Mouse (Mus musculus) hindbrain, embryonic 13.5 days (tissue): ENCODE measurements around the gene Slc26a6. TPM values are rescaled to one million over a fixed set of nuclear protein-coding genes. Genes with fewer than 3 reads are reported as not detected.

ENCODE experiments used
- ATAC-seq: fragments of 200-750 bp; cut with Nextera tagmentation; 2 replicates; pipeline ENCODE4 v1.8.0; 2017; ENCODE audit warnings: moderate TSS enrichment; ENCODE audit not compliant: low FRiP score
- H3K27ac ChIP-seq: fragments of 300-500 bp; sonication (generic); 2 replicates; pipeline ENCODE4 v1.5.1; 2015; ENCODE audit warnings: inconsistent platforms, mild to moderate bottlenecking, moderate library complexity
- H3K27me3 ChIP-seq: fragments of 300-500 bp; sonication (generic); 2 replicates; pipeline ENCODE4 v1.6.1; 2015; ENCODE audit warnings: mild to moderate bottlenecking, inconsistent platforms
- H3K36me3 ChIP-seq: fragments of 300-500 bp; sonication (generic); 2 replicates; pipeline ENCODE4 v1.6.1; 2015; ENCODE audit warnings: mild to moderate bottlenecking, inconsistent platforms
- H3K4me1 ChIP-seq: fragments of 300-500 bp; sonication (generic); replicated peaks from 2 replicates; pipeline ENCODE4 v1.6.1; 2015; ENCODE audit warnings: inconsistent platforms
- H3K4me2 ChIP-seq: fragments of 300-500 bp; sonication (generic); 2 replicates; pipeline ENCODE4 v1.6.1; 2015; ENCODE audit warnings: inconsistent platforms, mild to moderate bottlenecking, moderate library complexity
- H3K4me3 ChIP-seq: fragments of 300-500 bp; sonication (generic); 2 replicates; pipeline ENCODE4 v1.5.1; 2015; ENCODE audit warnings: mild to moderate bottlenecking, inconsistent platforms
- H3K9ac ChIP-seq: fragments of 300-500 bp; sonication (generic); 2 replicates; pipeline ENCODE4 v1.6.1; 2015; ENCODE audit warnings: mild to moderate bottlenecking, inconsistent platforms
- H3K9me3 ChIP-seq: fragments of 300-500 bp; sonication (generic); 2 replicates; pipeline ENCODE4 v1.6.1; 2016; ENCODE audit warnings: inconsistent platforms
- WGBS: fragments of 180-500 bp; shearing (Covaris S2); methylation state at CpG from one replicate; pipeline ENCODE4 v1.1.7; 2015; 5-methylcytosine and 5-hydroxymethylcytosine counted together
- polyA plus RNA-seq: library from polyadenylated mRNA; unstranded; fragments of >200 nt; fragmentation: Nextera tagmentation; extraction: Ambion mirVana; gene quantifications from 2 replicates; pipeline ENCODE4 v1.2.1, GENCODE M21; 2015

The Slc26a6 gene
- polyA plus RNA-seq, 1 experiment from 2014 or later: 15.1 TPM

DNA sequence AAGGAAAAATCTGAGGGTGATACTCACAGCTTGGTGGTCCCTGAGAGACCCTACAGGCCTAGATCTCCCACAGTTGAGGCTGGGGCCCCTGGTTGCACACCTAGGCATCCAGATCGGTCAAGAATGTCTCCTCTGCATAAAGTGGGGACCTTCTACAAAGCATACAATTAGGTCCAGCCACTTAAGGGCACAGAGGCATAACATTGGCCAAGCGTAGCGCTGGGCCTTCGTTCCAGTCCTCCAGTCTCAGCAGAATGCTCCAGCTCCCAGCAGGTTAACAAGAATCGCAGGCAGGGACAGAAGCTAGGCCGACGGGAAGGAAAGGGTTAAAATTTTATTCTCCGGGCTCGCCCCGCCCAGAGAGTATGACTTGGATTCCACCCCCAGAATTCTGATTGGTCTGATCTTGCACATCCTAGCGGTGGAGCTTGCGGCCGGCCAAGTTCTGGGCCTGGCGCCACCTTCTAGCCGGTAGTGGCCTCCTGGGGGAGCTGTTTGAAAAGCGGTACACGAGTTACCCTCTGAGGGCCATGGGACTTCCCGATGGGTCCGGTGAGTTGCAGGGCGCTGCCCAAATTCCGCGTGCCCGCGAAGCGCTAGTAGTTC lies 655 bp downstream of the Slc26a6 start:
- Histone ChIP-seq H3K36me3 (peaks cover 65% of the 10 kb centered on the region), H3K9me3 (no peaks in the 10 kb centered on the region), H3K4me3 (peak overlapping the region; percentile 75)

DNA sequence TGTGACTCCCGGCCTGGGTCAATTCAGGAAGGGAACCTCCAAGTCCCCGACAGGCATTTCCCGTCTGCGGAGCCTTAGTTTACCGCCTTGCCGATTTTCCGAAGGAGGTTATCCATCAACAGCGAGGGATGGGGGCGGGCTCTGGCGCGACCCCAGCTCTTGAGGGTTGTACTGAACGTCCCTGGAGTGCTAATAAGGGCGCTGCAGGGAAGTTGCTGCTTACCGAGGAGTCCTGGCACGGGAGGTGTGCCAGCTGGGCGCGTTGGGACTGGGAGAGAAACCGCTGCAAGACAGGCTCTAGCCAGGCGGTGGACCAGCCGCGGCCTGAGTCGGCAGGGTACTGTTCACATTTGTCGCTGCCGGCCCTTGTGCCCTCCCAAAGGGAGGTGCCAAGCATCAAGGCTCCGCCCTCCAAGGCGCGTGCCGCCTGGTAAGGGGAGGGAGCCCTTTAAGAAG lies 1.2 kb downstream of the Slc26a6 start:
- peak; percentile 78 for ATAC-seq
- Histone ChIP-seq H3K9me3 (no peaks in the 10 kb centered on the region), H3K4me3 (peak overlapping the region; percentile 75), H3K27ac (peak overlapping the region; percentile 87), H3K4me2 (peak overlapping the region; percentile 86), H3K27me3 (no peaks in the 10 kb centered on the region), H3K36me3 (peaks cover 65% of the 10 kb centered on the region), H3K4me1 (peaks cover 19% of the 10 kb centered on the region), H3K9ac (peak overlapping the region; percentile 83)
- WGBS: under 1% methylated on average over 28 of the region's 28 CpGs

More for the DNA sequence above, 655 bp downstream of the Slc26a6 start:
- H3K27ac ChIP-seq: peak overlapping the region; percentile 87
- peak overlapping the region; percentile 83 for H3K9ac ChIP-seq
- H3K27me3 ChIP-seq: no peaks in the 10 kb centered on the region
- peaks cover 19% of the 10 kb centered on the region for H3K4me1 ChIP-seq
- H3K4me2 ChIP-seq: peak overlapping the region; percentile 86
- WGBS: 2% methylated on average over 25 of the region's 25 CpGs
- peak; percentile 93 for ATAC-seq

DNA sequence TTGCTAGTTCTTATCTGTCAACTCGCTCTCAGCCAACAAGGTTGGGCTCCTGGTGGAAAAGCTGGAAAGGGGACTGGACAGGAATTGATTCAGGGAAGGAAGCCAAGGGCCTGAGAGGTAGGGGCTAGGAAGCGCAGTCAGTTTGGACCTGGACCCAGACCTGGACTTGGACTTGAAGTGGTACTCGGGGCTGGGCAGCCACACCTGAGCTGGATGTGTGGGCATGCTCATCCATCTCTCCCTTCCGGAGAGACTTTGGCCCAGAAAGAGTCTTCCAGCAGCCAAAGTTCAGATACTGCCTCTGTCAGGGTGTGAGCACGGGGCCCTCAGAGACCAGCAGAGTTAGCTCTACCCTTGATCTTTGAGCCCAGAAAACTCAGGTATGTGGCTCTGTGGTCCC lies 2.3 kb downstream of the Slc26a6 start:
- ATAC-seq: no peak
- Histone ChIP-seq H3K36me3 (peaks cover 66% of the 10 kb centered on the region), H3K4me2 (peak overlapping the region; percentile 86), H3K4me3 (no peak overlapping the region), H3K9ac (peak overlapping the region; percentile 83; the same call in 1 of the 2 replicates), H3K27me3 (no peaks in the 10 kb centered on the region), H3K4me1 (peaks cover 19% of the 10 kb centered on the region), H3K27ac (no peak overlapping the region), H3K9me3 (no peaks in the 10 kb centered on the region)
- 61% methylated on average over 5 of the region's 5 CpGs for WGBS

DNA sequence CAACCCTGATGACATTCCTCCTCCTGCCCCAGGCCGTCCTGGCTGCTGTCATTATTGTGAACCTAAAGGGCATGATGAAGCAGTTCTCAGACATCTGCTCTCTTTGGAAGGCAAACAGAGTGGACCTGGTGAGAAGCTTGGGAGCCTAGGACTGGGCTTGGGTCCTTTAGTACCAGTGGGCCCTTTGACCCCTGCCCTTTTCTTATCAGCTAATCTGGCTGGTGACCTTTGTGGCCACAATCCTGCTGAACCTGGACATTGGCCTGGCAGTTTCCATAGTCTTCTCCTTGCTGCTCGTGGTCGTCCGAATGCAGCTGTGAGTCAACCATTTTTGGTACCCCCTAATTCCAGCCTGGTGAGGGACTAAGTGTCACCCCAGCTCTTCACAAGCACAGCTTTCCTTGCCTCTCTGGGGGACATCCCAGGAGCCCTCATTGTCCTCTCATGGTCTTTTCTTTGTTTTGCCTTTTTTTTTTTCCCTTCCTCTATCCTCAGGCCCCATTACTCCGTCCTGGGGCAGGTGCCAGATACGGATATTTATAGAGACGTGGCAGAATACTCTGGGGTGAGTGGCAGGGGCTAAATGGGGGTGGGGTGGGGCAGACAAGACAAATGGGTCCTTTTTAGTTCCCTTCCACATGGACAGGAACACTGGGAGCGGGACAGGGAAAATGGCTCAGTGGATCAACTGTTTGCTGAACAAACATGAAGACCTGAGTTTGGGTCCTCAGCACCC lies 5.9 kb downstream of the Slc26a6 start:
- 79% methylated on average over 8 of the region's 8 CpGs for WGBS
- H3K4me1 ChIP-seq: peaks cover 11% of the 10 kb centered on the region
- H3K9ac ChIP-seq: no peak overlapping the region
- H3K4me2 ChIP-seq: no peak overlapping the region
- no peaks in the 10 kb centered on the region for H3K9me3 ChIP-seq
- no peak overlapping the region for H3K27ac ChIP-seq
- H3K36me3 ChIP-seq: peaks cover 60% of the 10 kb centered on the region
- no peak for ATAC-seq
- H3K4me3 ChIP-seq: no peak overlapping the region
- H3K27me3 ChIP-seq: no peaks in the 10 kb centered on the region

DNA sequence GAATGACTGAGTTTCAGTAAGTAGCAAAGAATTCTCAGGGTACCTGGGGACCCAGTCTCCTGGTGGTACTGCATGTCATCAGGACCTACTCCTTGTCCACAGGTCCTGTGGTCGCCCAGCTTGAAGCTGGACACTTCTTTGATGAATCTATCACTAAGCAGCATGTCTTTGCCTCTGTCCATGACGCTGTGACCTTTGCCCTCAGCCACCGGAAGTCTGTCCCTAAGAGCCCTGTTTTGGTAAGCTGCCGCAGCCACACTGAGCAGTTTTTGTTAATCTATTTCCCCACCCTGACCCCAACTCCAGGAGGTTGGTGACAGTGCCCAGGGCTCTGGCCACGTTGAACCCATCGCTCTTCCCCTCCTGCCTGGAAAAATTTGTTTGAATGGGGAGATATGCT lies 59.2 kb downstream of the Slc26a6 start:
- 68% methylated on average over 6 of the region's 6 CpGs for WGBS
- ATAC-seq: no peak
- Histone ChIP-seq H3K9me3 (no peaks in the 10 kb centered on the region), H3K4me3 (no peak overlapping the region), H3K4me1 (peaks cover 16% of the 10 kb centered on the region; the same call in 1 of the 2 replicates), H3K36me3 (peaks cover 6% of the 10 kb centered on the region; the same call in 1 of the 2 replicates), H3K4me2 (no peak overlapping the region), H3K27me3 (no peaks in the 10 kb centered on the region), H3K27ac (no peak overlapping the region), H3K9ac (no peak overlapping the region)

DNA sequence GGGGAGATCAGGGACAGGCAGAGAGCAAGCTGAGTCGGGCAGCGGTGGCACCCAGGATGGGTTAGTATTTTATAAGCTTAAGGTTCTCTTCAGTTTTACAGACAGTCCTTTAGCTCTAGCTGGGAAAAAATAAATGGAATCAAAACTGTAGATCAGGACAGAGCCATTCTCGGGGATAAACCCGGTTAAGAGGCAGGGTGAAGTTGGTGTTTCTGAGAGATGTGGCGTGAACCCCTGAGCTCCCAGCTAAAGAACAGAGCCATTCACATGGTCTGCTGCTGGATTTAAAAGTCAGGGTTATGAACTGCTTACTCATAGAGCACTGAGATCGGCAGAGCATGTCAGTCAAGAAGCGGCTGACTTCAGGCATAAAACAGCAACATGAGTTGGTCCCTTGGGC lies 60.1 kb downstream of the Slc26a6 start:
- Histone ChIP-seq H3K27ac (no peak overlapping the region), H3K4me2 (no peak overlapping the region), H3K4me1 (peaks cover 16% of the 10 kb centered on the region; the same call in 1 of the 2 replicates), H3K9ac (no peak overlapping the region), H3K27me3 (no peaks in the 10 kb centered on the region), H3K9me3 (no peaks in the 10 kb centered on the region), H3K36me3 (peaks cover 6% of the 10 kb centered on the region; the same call in 1 of the 2 replicates), H3K4me3 (no peak overlapping the region)
- ATAC-seq: no peak
- WGBS: 88% methylated on average over 7 of the region's 7 CpGs

DNA sequence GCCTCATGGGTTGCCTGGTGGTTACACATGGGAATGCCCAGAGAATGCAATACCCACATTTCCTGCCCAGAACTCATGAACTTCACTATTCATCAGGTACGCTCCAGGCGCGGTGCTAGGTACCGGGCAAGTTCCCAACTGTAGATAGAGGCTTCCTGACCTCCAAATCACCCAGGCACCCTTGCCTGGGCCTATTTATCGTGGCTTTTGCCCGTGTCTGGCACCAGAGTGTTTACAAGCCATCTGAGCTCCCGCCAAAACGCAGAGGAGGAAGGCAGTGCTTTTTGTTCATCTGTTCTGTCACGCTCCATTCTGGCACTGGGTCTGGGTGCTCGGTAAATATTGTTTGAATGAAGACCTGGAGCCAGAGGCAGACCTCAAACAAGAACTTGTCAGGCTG lies 60.5 kb downstream of the Slc26a6 start:
- ATAC-seq: no peak

DNA sequence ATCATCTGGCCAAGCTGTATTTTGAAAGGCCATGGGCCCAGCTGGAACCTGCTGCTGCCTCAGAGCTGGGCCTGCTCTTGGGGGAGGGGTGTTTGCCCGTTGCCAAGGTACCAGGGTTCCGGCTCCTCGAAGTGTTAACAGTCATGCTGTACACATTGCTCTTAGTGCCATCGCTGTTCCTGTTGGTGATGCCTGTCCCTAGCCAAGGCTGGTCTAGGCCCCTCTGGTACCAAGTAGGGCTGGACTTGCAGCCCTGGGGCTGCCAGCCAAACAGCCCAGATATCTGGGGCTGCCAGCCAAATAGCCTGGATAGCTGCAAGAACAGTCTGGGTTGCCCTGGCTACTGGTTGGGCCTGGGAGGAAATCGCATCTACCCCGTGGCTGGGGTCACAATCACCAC lies 61.4 kb downstream of the Slc26a6 start, which contains the start of gene Tmem89:
Gene Tmem89 (plus strand): TSS at position 129 of the 400 bp plus-strand sequence.
- ATAC-seq: peak; percentile 87
- Histone ChIP-seq H3K27me3 (no peaks in the 10 kb centered on the region), H3K4me3 (no peak within 1 kb of the TSS), H3K4me2 (no peak within 1 kb of the TSS), H3K36me3 (peaks cover 6% of the 10 kb centered on the region; the same call in 1 of the 2 replicates), H3K27ac (no peak within 1 kb of the TSS), H3K9me3 (no peaks in the 10 kb centered on the region), H3K4me1 (peaks cover 16% of the 10 kb centered on the region; the same call in 1 of the 2 replicates), H3K9ac (0 out of 2 replicates have a peak within 1 kb of the TSS, but pooled peaks have one; percentile 13)
- 59% methylated on average over 6 of the region's 6 CpGs for WGBS

More for the DNA sequence above, 60.5 kb downstream of the Slc26a6 start:
- 68% methylated on average over 10 of the region's 10 CpGs for WGBS
- Histone ChIP-seq H3K4me2 (no peak overlapping the region), H3K27ac (no peak overlapping the region), H3K9ac (no peak overlapping the region), H3K4me3 (no peak overlapping the region), H3K9me3 (no peaks in the 10 kb centered on the region), H3K4me1 (peaks cover 16% of the 10 kb centered on the region; the same call in 1 of the 2 replicates), H3K27me3 (no peaks in the 10 kb centered on the region), H3K36me3 (peaks cover 6% of the 10 kb centered on the region; the same call in 1 of the 2 replicates)

DNA sequence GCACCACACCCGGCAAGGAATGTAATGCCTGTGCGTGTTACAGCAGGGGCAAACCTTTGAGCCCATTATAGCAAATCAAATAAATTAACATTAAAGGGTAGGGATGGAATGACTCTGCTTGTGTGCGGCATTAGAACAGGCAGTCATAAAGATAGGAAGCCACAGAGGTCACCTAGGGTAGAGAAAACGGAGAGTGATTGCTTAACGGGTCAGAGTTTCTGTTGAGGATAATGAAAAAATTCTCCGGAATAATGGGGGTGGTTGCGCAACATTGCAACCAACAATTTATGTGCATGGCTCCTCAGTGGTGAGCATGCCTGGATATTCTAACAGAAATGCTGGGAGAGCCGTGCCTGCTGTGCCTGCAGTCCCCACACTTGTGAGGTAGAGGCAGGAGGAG lies 72.8 kb downstream of the Slc26a6 start:
- 77% methylated on average over 8 of the region's 8 CpGs for WGBS
- Histone ChIP-seq H3K4me3 (no peak overlapping the region), H3K27ac (no peak overlapping the region), H3K27me3 (no peaks in the 10 kb centered on the region), H3K36me3 (no peaks in the 10 kb centered on the region), H3K9me3 (no peaks in the 10 kb centered on the region), H3K4me2 (no peak overlapping the region), H3K4me1 (no peaks in the 10 kb centered on the region), H3K9ac (no peak overlapping the region)
- ATAC-seq: no peak

DNA sequence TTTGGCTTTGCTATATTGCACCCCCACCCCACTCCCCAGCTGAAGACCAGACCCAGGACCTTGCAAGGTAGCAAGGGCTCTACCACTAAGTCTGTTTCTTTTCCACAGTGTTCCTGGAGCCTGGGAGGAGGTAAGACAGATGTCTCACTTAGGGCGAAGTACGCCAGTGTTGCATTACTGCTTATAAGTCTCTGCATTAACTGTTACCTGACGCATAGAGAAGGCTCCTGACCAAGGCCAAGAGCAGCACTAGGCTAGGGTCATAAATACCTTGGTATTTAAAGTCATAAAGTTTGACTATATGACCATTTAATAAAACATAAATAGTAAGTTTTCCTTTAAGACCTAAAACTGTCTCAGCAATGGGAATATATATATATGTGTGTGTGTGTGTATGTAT lies 75.3 kb downstream of the Slc26a6 start:
- WGBS: 87% methylated on average over 3 of the region's 3 CpGs
- no peak overlapping the region for H3K27ac ChIP-seq
- no peak for ATAC-seq
- no peaks in the 10 kb centered on the region for H3K9me3 ChIP-seq
- H3K27me3 ChIP-seq: no peaks in the 10 kb centered on the region
- no peak overlapping the region for H3K4me3 ChIP-seq
- no peak overlapping the region for H3K4me2 ChIP-seq
- H3K9ac ChIP-seq: no peak overlapping the region
- no peaks in the 10 kb centered on the region for H3K4me1 ChIP-seq
- H3K36me3 ChIP-seq: no peaks in the 10 kb centered on the region

DNA sequence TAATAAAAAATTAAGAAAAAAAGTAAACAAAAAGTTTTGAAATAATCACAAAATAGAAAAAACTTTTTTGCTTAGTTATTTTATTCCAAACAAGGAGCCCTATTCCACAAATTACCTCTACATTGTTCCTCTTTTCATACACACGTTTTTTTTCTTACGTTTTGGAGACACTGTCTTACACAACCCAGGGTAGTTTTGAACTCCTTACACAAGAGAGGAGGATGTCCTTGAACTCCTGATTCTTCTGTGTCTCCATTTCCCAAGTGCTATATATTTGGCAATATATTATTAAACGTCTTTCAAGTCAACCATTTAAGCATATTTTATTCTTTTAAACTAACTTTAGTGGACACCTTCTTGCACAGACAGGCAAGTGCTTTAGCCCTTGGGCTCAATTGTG lies 82.9 kb downstream of the Slc26a6 start:
- H3K9ac ChIP-seq: peak overlapping the region; percentile 96; the same call in 1 of the 2 replicates
- no peaks in the 10 kb centered on the region for H3K9me3 ChIP-seq
- H3K4me2 ChIP-seq: peak overlapping the region; percentile 35; the same call in 1 of the 2 replicates
- peak overlapping the region; percentile 99; the same call in 1 of the 2 replicates for H3K4me3 ChIP-seq
- peaks cover 12% of the 10 kb centered on the region for H3K4me1 ChIP-seq
- H3K36me3 ChIP-seq: peaks cover 29% of the 10 kb centered on the region
- no peak overlapping the region for H3K27ac ChIP-seq
- no peaks in the 10 kb centered on the region for H3K27me3 ChIP-seq
- ATAC-seq: no peak
- WGBS: 20% methylated on average over 3 of the region's 3 CpGs
